Mouse (Mus musculus): ENCODE data around the gene Dgcr2. TPM values are rescaled to one million over a fixed set of nuclear protein-coding genes. Genes with fewer than 3 reads are reported as not detected.

Gene Dgcr2
- polyA plus RNA-seq, 1 experiment from 2014 or later = 89.2 TPM

- Histone ChIP-seq H3K36me3 (ENCODE audit: control insufficient read depth, insufficient read depth, low read length) (no peaks in the 10 kb centered on the region), H3K9ac (ENCODE audit: low read length) (peak overlapping the region; percentile 100), H3K9me3 (ENCODE audit: control insufficient read depth, low read length) (no peaks in the 10 kb centered on the region), H3K27me3 (ENCODE audit: control insufficient read depth, insufficient read depth, low read depth, low read length) (no peaks in the 10 kb centered on the region; the same call in 1 of the 2 replicates), H3K4me1 (replicated peaks; ENCODE audit: control insufficient read depth, insufficient read depth, low read length) (peaks cover 18% of the 10 kb centered on the region), H3K4me2 (ENCODE audit: low read depth, low read length) (peak overlapping the region; percentile 55), H3K27ac (ENCODE audit: low read length) (peak overlapping the region; percentile 97), H3K4me3 (ENCODE audit: low read length) (peak overlapping the region; percentile 72)
- WGBS = under 1% methylated on average over 43 of the region's 44 CpGs
- ATAC-seq (ENCODE audit: low read depth) = peak; percentile 60
Observed at GRCm38 (mm10) chr16:17890917-17891566, 7.3 kb downstream of the Dgcr2 start.

DNA sequence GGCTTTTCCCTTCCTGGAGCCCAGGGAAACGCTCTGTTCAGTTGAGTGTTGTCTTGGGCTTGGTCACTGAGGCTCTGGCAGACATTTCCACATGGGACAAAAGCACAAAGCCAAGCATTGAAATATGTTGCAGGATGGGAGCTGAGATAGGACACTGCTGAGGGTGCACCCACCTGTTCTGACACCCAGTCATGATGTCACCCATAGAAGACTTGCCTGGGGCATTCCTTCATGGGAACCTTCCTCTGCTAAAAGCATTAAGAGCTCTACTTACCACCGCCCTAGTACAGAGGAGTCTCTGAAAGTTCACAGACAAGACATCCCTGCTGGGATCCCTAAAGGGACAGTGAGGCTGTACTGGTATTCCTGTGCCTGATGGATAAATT is 8.0 kb downstream of the Dgcr2 start:
- Histone ChIP-seq H3K27me3 (ENCODE audit: control insufficient read depth, insufficient read depth, low read depth, low read length) (no peaks in the 10 kb centered on the region; the same call in 1 of the 2 replicates), H3K36me3 (ENCODE audit: control insufficient read depth, insufficient read depth, low read length) (no peaks in the 10 kb centered on the region), H3K9me3 (ENCODE audit: control insufficient read depth, low read length) (no peaks in the 10 kb centered on the region), H3K4me3 (ENCODE audit: low read length) (peak overlapping the region; percentile 72), H3K27ac (ENCODE audit: low read length) (no peak overlapping the region), H3K4me2 (ENCODE audit: low read depth, low read length) (peak overlapping the region; percentile 55), H3K4me1 (replicated peaks; ENCODE audit: control insufficient read depth, insufficient read depth, low read length) (peaks cover 18% of the 10 kb centered on the region), H3K9ac (ENCODE audit: low read length) (peak overlapping the region; percentile 100)
- ATAC-seq (ENCODE audit: low read depth) = no peak
- WGBS = 25% methylated on average over 2 of the region's 2 CpGs

DNA sequence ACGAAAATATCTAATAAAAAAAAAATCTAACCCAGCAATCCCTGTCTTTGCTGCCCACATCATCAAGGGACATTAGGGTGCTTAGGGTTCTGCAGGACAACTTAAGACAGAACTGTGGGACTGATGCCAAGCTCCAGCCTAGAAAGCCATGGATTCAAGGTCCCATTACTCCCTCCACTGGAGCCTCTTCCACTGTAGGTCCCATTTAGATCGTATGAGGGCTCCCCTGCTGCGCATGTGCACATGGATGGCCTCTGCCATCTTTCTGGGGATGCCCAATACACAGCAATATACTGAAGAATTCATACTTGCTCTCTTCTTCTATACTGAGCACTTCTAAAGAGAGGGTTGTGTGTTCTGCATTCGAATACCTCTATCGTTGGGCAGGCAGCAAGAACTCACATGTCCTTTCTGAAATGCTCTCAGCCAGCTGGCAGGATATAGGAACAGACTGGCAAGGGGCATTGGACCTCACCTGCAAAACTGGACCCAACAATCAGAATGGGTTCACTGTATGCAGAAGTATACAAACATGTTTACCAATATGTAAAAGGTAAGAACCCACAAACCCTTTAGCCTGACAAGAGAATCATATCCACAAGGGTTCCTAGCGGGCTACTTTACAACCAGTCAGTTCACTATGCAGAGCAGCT is 8.5 kb downstream of the Dgcr2 start:
- Histone ChIP-seq H3K9ac (ENCODE audit: low read length) (peak overlapping the region; percentile 100), H3K9me3 (ENCODE audit: control insufficient read depth, low read length) (no peaks in the 10 kb centered on the region), H3K27me3 (ENCODE audit: control insufficient read depth, insufficient read depth, low read depth, low read length) (no peaks in the 10 kb centered on the region), H3K27ac (ENCODE audit: low read length) (no peak overlapping the region), H3K4me1 (replicated peaks; ENCODE audit: control insufficient read depth, insufficient read depth, low read length) (peaks cover 18% of the 10 kb centered on the region), H3K4me2 (ENCODE audit: low read depth, low read length) (peak overlapping the region; percentile 55), H3K4me3 (ENCODE audit: low read length) (peak overlapping the region; percentile 72), H3K36me3 (ENCODE audit: control insufficient read depth, insufficient read depth, low read length) (no peaks in the 10 kb centered on the region)
- no peak for ATAC-seq (ENCODE audit: low read depth)
- WGBS = 77% methylated on average over 6 of the region's 6 CpGs

- Histone ChIP-seq H3K27ac (ENCODE audit: low read length) (no peak overlapping the region), H3K9me3 (ENCODE audit: control insufficient read depth, low read length) (no peaks in the 10 kb centered on the region), H3K27me3 (ENCODE audit: control insufficient read depth, insufficient read depth, low read depth, low read length) (no peaks in the 10 kb centered on the region), H3K4me3 (ENCODE audit: low read length) (no peak overlapping the region), H3K36me3 (ENCODE audit: control insufficient read depth, insufficient read depth, low read length) (0 out of 2 replicates have a peak, but pooled peaks cover 3% of the 10 kb centered on the region), H3K9ac (ENCODE audit: low read length) (no peak overlapping the region), H3K4me1 (replicated peaks; ENCODE audit: control insufficient read depth, insufficient read depth, low read length) (peaks cover 4% of the 10 kb centered on the region; the same call in 1 of the 2 replicates), H3K4me2 (ENCODE audit: low read depth, low read length) (no peak overlapping the region)
- no peak for ATAC-seq (ENCODE audit: low read depth)
- 65% methylated on average over 6 of the region's 6 CpGs for WGBS
Observed at GRCm38 (mm10) chr16:17884116-17884515, 14.2 kb downstream of the Dgcr2 start.

- Histone ChIP-seq H3K4me3 (ENCODE audit: low read length) (no peak overlapping the region), H3K9ac (ENCODE audit: low read length) (no peak overlapping the region), H3K27ac (ENCODE audit: low read length) (no peak overlapping the region), H3K36me3 (ENCODE audit: control insufficient read depth, insufficient read depth, low read length) (0 out of 2 replicates have a peak, but pooled peaks cover 3% of the 10 kb centered on the region), H3K27me3 (ENCODE audit: control insufficient read depth, insufficient read depth, low read depth, low read length) (no peaks in the 10 kb centered on the region), H3K4me1 (replicated peaks; ENCODE audit: control insufficient read depth, insufficient read depth, low read length) (peaks cover 4% of the 10 kb centered on the region; the same call in 1 of the 2 replicates), H3K9me3 (ENCODE audit: control insufficient read depth, low read length) (no peaks in the 10 kb centered on the region), H3K4me2 (ENCODE audit: low read depth, low read length) (no peak overlapping the region)
- ATAC-seq (ENCODE audit: low read depth) = peak; percentile 49; the same call in 1 of the 2 replicates
Observed at GRCm38 (mm10) chr16:17882196-17882595, 16.2 kb downstream of the Dgcr2 start.

- WGBS = 89% methylated on average over 4 of the region's 4 CpGs
- no peak for ATAC-seq (ENCODE audit: low read depth)
- Histone ChIP-seq H3K27me3 (ENCODE audit: control insufficient read depth, insufficient read depth, low read depth, low read length) (no peaks in the 10 kb centered on the region), H3K4me3 (ENCODE audit: low read length) (no peak overlapping the region), H3K9ac (ENCODE audit: low read length) (no peak overlapping the region), H3K9me3 (ENCODE audit: control insufficient read depth, low read length) (no peaks in the 10 kb centered on the region), H3K4me2 (ENCODE audit: low read depth, low read length) (no peak overlapping the region), H3K36me3 (ENCODE audit: control insufficient read depth, insufficient read depth, low read length) (0 out of 2 replicates have a peak, but pooled peaks cover 1% of the 10 kb centered on the region), H3K4me1 (replicated peaks; ENCODE audit: control insufficient read depth, insufficient read depth, low read length) (peaks cover 4% of the 10 kb centered on the region; the same call in 1 of the 2 replicates), H3K27ac (ENCODE audit: low read length) (no peak overlapping the region)
Observed at GRCm38 (mm10) chr16:17879571-17879970, 18.8 kb downstream of the Dgcr2 start.

GRCm38 (mm10) chr16:17876096-17876495 is 22.3 kb downstream of the Dgcr2 start:
- Histone ChIP-seq H3K4me1 (replicated peaks; ENCODE audit: control insufficient read depth, insufficient read depth, low read length) (no peaks in the 10 kb centered on the region; the same call in 1 of the 2 replicates), H3K4me2 (ENCODE audit: low read depth, low read length) (no peak overlapping the region), H3K27ac (ENCODE audit: low read length) (no peak overlapping the region), H3K27me3 (ENCODE audit: control insufficient read depth, insufficient read depth, low read depth, low read length) (no peaks in the 10 kb centered on the region), H3K9ac (ENCODE audit: low read length) (no peak overlapping the region), H3K4me3 (ENCODE audit: low read length) (no peak overlapping the region), H3K9me3 (ENCODE audit: control insufficient read depth, low read length) (no peaks in the 10 kb centered on the region), H3K36me3 (ENCODE audit: control insufficient read depth, insufficient read depth, low read length) (peaks cover 5% of the 10 kb centered on the region; the same call in 1 of the 2 replicates)
- 90% methylated on average over 1 of the region's 1 CpGs for WGBS
- no peak for ATAC-seq (ENCODE audit: low read depth)

DNA sequence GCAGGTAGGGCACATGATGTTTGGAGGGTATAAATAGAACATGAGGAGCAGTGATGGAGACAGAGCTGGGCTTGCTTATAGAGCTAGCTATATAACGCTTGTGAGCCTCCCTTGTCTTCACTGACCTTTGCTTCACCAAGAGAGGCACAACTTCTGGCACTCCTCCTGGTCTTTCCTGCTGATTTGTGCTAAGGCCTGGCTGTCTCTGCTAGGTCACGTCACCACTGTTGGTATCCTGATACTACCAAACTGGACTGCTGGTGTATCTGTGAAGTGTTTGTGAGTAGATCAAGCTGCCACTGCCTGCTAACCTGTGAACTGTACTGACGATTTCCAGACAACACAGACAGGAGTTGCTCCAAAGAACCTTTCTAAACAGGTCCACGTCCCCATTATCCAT is 23.2 kb downstream of the Dgcr2 start:
- H3K27ac ChIP-seq (ENCODE audit: low read length) = no peak overlapping the region
- H3K4me2 ChIP-seq (ENCODE audit: low read depth, low read length) = no peak overlapping the region

GRCm38 (mm10) chr16:17872995-17873394 is 25.4 kb downstream of the Dgcr2 start:
- H3K27ac ChIP-seq (ENCODE audit: low read length) = no peak overlapping the region
- 37% methylated on average over 4 of the region's 4 CpGs for WGBS
- ATAC-seq (ENCODE audit: low read depth) = no peak
- no peaks in the 10 kb centered on the region for H3K9me3 ChIP-seq (ENCODE audit: control insufficient read depth, low read length)
- no peak overlapping the region for H3K4me3 ChIP-seq (ENCODE audit: low read length)
- H3K36me3 ChIP-seq (ENCODE audit: control insufficient read depth, insufficient read depth, low read length) = peaks cover 6% of the 10 kb centered on the region; the same call in 1 of the 2 replicates
- no peaks in the 10 kb centered on the region; the same call in 1 of the 2 replicates for H3K4me1 ChIP-seq (replicated peaks; ENCODE audit: control insufficient read depth, insufficient read depth, low read length)
- no peak overlapping the region for H3K9ac ChIP-seq (ENCODE audit: low read length)
- H3K27me3 ChIP-seq (ENCODE audit: control insufficient read depth, insufficient read depth, low read depth, low read length) = no peaks in the 10 kb centered on the region
- no peak overlapping the region for H3K4me2 ChIP-seq (ENCODE audit: low read depth, low read length)

More for the DNA sequence above, 23.2 kb downstream of the Dgcr2 start:
- Histone ChIP-seq H3K9ac (ENCODE audit: low read length) (no peak overlapping the region), H3K27me3 (ENCODE audit: control insufficient read depth, insufficient read depth, low read depth, low read length) (no peaks in the 10 kb centered on the region), H3K36me3 (ENCODE audit: control insufficient read depth, insufficient read depth, low read length) (peaks cover 6% of the 10 kb centered on the region; the same call in 1 of the 2 replicates), H3K4me3 (ENCODE audit: low read length) (no peak overlapping the region), H3K9me3 (ENCODE audit: control insufficient read depth, low read length) (no peaks in the 10 kb centered on the region), H3K4me1 (replicated peaks; ENCODE audit: control insufficient read depth, insufficient read depth, low read length) (no peaks in the 10 kb centered on the region; the same call in 1 of the 2 replicates)
- WGBS = 72% methylated on average over 4 of the region's 4 CpGs
- no peak for ATAC-seq (ENCODE audit: low read depth)
